Mouse (Mus musculus) natural killer cell, adult 2 months (primary cell): ENCODE measurements around the gene Serbp1.

ENCODE experiments used
- DNase-seq, 2 experiments: peaks; one replicate each; pipeline ENCODE4 v3.0.0; 2022; ENCODE audit warnings: low spot score in 2 of 2

Gene Serbp1

DNA sequence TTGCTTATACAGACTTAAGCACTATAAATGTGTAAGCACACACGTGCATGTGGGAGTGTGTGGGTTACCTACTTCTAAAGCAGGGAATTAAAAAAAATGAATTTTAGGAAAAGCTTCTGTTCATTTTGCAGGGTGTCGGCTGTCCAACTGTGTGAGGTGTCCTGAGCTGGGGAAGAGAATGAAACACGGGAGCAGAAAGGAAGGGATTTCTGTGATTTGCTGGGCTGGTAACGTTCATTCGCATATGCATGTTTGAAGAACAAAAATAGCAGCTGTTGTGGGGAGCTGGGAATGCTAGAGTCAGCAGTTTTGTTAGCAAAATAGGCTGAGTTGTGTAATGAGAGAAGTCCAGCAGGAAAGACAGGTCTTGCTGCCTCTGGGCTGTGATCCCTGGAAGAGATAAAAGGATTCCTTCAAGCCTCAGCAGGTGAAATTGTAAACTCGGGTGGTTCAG is 62.8 kb downstream of the Serbp1 start:
- DNase-seq = no peak

DNA sequence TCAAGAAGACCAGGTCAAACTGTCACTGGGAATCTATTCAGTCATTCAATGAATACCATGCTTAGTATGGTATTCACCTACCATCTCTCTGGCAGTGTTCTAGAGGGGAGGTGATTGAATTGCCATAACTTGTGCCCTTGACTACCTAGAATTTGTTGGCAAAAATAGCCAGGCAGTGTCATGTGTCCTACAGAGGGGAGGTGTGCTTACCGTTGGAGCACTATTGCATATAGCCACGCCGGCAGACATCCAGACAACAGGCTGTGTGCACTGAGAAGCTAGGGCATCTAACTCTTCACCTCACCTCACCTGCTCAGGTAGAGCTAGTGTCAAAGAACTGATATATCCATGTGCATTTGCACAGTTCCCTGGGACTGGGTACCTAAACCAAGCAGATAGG is 63.3 kb downstream of the Serbp1 start:
- DNase-seq = no peak

DNA sequence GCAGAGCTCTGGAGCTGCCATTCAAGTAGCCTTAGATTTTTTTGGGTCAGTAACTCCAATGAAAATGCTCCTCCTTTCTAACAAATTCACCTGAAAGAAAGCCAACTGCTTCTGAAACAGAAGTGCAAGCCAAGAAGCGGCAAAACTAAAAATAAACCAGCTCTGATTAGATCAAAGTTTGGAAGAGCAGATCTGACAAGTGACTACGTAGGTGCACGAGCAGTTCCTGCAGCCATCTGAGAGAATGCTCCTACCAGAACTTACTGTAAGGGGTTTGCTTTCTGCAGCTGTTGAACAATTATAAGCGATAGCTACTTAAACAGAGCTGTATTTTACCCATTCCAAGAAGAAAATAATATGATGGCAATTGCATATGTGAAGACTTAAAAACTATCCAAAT is 64.5 kb downstream of the Serbp1 start:
- DNase-seq = no peak

DNA sequence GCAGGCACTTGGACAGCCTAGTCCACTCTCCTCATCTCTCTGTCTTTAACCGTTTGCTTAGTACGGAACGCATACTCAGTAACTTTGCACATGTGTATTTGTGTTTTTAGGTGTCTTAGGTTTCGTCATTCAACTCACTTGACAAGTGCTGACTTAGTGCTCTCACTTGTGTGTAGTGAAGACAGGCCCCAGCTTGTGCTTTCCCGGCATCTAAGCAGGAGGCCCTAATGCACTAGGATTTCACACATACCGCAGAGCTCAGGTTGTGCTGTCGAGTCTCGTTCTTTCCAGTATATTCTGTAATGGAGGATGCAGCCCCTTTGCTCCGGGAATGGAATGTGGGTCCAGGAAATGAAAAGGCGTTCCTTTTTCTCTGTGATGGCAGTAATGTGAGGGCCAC is 65.2 kb downstream of the Serbp1 start:
- no peak for DNase-seq

DNA sequence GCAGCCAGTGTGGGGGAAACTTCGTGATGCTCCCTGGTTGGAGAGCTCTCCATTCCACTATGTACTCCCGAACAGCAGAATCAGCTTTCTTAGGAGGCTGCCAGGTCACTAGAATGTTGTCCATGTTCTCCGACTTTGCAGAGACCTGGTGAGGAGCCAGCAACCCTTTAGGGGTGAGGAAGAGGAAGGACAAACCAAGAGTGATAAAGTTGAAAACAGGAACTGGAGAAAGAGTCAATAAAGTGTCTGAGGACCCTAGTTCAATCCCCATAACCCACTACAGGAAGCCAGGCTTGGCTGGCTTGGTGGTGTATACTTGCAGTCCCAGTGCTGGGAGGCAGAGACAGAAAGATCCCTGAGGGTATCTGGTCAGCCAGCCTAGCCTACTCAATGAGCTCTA is 71.0 kb downstream of the Serbp1 start:
- no peak for DNase-seq

DNA sequence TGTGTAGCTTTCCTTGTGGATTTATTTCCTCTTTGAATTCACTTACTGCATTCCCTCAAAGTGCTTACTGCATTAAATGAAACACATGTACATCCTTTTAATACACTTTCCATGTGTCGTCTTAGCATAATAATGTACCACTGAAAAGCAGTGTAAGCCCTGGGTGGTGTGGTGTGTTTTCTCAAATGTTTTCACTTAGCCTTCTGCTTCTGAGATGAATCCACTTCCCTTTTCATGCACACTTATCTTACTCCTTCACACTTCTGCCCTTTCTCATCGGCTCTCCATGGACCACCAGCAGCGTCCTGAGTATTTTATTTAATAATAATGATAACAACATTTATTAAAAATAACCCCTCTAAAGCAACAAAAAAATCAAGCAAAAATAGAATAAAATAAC is 71.8 kb downstream of the Serbp1 start:
- no peak for DNase-seq

DNA sequence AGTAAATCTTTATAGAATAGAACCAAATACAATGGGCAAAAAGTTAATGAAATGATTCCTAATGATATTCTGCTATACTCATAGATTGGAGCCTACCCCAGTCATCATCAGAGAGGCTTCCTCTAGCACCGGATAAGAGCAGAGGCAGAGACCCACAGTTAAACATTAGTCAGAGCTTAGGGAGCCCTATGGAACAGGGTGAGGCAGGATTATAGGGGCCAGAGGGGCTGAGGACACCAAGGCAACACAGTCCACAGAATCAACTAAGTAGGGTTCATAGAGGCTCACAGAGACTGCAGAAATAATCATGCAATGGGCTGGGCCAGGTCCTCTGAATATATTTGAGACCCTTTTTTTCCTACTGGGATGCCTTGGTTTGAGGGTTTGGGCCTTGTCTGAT is 76.7 kb downstream of the Serbp1 start:
- no peak for DNase-seq

DNA sequence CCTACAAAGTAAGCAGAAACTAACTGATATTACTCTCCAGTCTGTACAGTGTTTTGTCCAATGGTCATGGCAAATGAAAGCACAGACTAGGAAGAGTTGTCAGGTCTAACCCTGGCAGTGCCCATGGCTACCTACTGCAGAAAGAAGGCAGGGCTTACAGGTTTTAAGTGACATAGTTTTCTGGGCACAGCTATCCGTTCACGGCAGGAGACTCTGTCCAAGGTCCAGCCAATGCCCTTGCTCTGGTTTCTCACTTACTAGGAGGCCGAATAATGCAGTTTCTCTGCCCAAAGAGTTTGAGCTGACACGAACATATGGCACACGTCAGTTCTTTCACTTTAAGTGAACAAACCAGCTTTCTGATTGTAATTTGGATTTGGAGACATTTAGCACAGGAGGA is 79.1 kb downstream of the Serbp1 start:
- no peak for DNase-seq

DNA sequence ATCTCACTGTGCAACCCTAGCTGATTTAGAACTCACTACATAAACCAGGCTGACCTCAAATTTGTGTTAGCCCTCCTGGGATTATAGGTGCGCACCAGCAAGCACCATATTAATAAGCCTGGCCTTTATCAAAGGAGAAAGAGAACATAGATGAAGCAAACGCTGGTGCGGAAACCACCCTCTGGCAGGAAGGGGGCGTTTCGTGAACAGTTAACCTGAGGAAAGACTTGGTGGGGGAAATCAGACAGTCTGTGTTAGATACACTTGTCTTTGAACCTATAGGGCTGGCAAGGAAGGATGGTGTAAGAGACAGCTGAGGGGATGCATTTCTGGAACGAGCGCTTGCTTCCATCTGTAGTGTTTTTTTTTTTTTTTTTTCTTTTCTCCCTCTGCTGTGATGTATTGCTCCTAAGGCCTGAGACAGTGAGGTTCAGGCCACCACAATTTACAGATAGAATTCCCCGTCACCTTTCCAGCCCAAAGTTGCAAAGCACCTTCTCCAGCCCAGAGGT is 79.9 kb downstream of the Serbp1 start:
- DNase-seq = no peak

DNA sequence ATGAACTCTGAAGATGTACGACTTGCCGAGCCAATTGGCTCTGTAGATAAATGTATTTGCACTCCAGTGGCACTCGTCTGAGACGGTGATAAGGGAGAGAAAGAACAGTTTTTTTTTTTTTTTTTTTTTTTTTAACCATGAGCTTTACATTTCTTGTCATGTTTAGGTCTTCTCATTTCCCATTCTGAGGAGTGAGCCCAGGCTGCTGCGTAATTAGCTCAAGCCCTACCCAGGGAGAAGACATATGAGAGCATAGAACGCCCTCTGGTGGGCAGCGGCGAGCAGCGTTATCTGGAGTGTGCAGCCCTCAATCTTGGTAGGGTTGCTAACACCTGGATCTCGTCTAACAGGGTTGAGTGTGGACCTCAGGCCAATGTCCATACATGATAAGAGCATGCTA is 80.5 kb downstream of the Serbp1 start:
- DNase-seq = peak in 1 of 2 experiments; percentile 8

DNA sequence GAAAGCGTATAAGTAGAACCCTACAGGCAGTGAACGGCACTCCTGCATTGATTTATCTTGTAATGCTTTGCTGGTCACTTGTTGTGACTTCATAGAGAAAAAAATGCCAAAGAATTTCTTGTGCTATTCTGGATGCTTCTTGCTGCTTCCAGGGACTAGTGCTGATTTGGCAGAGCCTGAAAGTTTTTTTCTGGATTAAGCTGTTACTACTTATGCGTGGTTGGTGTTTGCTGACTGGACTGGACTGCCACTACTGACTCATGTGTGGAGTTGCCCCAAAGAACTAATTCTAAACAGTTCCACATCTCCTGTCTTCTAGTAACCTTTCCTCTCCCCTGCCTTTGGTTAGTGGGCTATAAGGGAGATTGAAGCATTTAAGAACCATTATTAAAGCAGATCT is 85.8 kb downstream of the Serbp1 start:
- no peak for DNase-seq

DNA sequence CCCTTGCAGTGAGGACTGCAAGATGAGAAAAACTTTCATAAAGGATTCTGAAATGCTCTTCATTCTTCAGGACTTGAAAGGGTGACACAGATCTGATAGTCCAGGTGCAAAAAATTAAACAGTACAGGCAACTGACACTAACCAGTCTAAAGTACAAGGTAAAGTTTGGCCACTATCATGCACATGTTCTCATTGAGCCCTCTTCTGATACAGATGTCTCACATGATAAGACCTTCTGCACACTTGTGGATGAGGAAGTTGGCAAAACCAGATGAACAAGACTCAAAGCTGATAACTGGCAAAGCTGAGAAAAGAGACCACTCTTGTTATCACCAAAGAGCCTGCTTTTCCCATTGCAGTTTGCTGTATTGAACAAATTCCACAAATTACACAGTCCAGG is 100.0 kb downstream of the Serbp1 start:
- no peak for DNase-seq

DNA sequence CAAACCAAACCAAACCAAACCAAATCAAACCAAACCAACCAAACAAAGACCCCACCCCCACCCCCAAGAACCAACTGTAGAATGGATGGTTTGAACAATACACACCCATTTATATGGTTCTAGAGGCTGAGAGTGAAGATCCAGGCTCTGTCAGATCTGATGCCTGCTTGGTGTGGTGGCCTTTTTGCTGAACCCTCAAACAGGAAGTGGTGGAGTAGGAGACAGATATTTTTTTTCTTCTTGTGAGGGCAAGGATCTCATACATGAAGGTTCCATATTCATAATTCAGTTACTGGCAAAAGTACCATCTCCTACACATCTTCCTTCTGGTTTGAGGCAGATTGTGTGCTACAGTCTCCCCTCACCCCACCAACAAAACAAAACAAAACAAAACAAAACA is 101.5 kb downstream of the Serbp1 start:
- peak; percentile 18 to 47 for DNase-seq
